Mouse (Mus musculus) retina, postnatal 1 day (tissue): ENCODE measurements around the gene Banp.
A peak's percentile ranks its signal among the peaks of the same experiment; 100 is the strongest.

Source experiments
- DNase-seq: peaks from one replicate; pipeline ENCODE4 v3.0.0-alpha.2; 2012

Banp gene

DNA sequence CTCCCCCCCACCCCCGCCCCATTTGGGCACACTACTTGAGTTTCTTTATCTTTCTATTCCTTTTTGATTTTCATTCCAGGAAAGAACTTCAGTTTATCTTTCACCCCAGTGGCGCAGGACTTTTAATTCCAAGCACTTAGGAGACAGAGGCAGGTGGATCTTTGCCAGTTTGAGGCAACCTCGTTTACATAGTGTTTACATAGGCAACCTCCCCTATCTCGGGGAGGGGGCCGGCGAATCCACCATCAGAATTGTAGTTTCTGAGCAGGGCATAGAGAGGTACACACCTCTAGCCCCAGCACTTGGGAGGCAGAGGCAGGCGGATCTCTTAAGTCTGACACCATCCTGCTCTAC is 2.1 kb downstream of the Banp start:
- no peak for DNase-seq

DNA sequence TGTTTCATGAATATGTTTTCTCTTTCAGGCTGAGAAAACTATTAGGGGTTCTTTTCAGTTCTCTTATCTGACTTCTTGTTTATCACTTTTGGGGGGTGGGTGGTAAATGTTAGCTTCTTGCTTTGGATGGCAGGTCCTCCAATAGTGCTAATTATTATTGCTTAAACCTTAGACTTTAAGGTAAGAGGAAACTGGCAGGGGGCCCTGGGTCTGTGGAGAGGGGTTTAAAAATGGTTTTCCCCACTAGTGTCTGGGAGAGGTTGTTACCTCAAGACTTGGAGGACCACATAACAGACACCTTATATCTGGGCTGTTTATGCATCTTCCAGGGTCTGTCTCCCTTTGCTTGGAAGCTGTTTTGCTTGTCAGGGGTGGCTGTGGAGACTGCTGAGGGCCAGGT is 2.6 kb downstream of the Banp start:
- no peak for DNase-seq

DNA sequence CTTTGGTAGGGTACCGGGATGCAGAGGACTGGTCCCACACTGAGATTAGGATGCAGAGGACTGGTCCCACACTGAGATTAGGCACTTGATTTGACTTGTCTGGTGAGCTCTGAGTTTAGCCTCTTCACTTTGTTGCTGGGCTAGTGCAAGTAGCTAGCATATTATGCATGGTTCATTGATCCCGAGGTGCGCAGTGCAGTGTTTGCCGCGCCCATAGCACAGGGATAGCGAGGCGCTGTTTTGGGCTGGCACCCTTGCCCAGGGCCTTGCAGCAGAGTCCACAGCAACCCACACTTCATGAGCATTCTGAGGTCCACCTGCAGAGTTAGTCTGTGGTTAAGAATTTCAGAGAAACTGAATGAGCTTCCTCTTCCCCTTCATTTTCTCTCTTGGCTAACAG is 3.2 kb downstream of the Banp start:
- DNase-seq: peak; percentile 20

DNA sequence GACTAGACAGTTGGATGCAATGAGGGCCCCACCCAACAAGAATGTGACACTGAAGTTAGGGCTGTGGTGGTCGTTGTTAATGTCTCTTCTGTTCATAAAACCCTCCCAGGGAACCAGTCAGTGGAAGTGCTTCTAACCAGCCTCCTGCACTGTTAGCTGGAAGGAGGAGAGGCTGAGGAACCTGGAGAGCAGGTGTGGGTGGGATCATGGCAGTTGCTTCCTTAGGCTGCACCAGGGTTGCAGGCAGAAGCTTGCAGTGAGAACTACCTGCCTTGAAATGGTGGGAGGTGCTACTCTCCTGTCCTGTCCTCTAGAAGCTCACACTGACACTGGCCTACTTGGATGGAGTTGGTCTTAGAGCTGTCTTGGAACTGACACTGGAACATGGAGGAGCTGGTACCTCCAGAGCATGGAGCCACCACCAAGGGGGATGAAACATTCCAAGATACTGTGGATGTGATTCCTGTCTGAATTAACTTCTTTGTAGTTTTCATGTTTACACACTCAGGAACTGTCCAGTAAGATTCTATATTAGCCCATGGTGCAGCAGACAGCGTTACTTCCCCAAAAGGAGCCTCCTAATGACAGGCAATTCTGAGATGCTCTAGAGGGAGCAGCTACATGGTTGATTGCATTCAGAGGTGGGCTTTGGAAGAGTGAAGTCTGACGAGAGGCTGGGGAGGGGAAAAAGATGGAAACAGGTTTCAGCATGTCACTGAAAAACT is 4.4 kb downstream of the Banp start:
- no peak for DNase-seq

DNA sequence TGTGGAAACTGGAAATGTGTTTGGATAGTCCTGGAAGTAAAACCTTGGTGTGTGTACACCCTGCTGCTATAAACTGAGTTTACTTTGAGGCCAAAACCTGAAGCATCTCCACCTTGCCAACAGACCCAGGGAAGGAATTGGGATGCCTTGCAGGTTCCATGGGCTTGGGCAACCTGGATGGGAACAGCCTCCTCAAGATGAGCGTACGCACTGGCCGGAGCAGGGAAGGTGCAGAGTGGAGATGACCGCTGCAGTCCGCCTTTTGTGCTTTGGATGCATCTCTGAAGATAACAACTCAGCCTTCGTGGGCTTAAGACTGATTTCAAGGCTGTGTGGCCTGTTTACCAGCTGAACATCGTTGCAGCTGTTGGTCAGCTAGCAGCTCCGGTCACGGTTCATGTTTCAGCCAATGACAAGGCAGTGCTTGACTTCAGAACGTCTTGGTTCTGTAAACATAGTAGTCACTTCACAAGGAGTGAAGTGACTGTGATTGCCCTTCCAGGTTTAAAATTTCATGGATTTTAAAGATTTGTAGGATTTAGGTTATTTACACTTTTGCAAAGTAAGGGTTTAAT is 5.5 kb downstream of the Banp start:
- no peak for DNase-seq

DNA sequence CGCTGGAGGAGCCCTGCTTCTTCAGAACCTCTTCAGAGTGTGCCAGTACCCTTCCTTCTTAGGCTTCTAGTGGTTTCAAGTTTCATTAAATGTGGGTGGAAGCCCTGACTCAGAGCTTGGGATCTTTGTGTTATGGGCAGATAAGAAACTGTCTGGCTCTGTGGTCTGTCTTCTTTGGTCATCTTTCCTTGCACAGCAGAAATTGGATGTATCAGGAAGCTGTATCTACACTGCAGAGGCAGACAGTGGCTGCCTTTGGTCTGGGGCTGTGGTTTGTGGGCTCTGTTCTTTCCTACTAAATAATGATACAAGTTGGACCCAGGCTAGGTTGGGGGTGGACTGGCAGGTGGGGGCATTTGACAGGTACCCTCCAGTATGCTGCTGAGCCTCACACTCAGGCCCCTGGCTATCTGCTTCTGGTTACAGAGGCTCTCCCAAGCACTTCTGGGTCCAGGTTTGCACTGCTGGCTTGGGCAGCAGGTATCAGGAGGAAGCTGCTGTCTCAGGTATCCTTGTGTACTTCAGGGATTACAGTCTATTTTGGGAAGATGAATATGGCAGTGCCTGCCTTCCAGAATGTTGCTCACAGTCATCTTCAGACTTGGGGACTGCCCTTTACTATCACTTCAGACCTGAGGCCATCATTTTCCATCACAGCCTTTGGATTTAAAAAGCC is 6.4 kb downstream of the Banp start:
- DNase-seq: no peak

DNA sequence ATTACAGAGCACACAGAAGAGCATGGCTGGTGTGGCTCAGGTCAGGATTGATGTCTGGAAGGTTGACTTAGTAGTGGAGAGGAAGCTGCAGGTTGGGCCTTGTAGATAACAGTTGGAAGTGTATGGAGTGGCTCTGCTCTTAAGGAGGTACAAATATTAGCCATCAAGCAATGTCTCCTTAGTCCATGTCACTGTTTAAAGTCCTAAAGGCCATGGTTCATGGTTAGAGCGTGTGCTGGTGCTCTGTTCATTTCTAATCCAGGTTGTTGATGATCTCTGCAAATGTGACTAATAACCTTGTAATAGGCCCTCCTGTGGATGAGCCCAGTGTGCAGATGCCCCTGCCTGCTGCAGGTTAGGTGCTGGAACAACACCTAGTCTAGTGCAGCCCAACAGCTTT is 8.8 kb downstream of the Banp start:
- DNase-seq: no peak

DNA sequence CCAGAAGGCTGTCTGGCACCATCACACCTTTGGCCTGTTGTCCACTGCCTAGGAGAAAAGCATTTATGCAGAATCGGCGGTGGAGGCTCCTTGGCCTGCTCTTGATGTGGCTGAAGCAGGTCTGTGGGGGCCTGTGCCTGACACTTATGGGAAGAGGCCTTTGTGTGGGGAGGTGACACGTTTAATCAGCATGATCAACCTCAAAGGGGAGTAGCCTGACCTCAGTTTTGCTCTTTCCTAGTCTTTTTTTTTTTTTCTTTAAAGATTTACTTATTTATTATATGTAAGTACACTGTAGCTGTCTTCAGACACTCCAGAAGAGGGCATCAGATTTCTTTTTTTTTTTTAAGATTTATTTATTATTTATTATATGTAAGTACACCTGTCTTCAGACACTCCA is 13.3 kb downstream of the Banp start:
- DNase-seq: no peak

DNA sequence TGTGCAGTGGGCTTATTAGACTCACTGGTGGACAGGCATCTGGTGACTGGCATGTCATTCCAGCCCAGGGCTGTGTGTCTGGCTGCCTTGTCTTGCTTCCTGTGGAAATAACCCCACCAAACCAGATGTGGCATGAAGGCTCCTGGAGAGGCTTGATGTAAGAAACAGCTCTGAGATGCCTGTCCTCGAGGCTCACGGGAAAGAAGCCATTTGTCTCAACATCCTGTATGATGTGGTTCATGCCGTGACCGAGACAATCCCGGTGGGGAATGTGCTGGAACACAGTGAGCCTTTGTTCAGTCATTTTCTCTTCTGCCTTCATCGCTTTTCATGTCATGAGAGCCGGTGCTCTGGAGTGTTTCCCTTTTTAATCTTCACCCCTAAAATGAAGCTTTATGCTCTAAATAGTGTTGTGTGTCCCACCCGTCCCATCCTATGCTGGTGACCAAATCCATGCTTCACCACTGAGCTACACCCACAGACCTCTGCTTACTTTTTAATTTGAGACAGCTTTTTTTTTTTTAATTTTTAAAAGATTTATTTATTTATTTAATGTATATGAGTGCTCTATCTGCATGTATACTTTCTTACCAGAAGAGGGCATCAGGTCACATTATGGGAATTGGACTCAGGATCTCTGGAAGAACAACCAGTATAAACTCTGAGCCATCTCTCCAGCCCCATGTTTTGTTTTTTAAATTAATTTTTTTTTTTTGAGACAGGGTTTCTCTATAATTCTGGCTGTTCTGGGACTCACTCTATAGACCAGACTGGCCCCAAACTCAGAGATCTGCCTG is 15.4 kb downstream of the Banp start:
- DNase-seq: no peak

DNA sequence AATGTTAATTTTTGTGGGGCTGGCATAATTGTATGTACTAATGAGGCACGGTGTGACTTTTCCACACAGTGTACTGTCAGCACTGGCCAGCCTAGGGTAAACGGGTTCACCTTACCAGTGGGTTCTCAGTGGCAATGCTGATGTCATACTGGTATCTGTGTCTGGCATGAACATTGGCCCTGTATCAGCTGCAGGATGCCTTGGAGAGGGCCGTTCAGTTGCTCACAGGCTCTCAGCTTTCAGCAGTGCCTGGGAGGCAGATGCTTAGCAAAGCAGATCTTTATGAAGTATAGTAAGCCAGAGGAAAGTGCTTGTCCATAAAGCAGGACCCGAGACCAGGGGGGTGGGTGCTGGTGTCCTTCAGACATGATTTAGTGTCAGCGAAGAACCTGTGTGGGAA is 16.6 kb downstream of the Banp start:
- DNase-seq: no peak

DNA sequence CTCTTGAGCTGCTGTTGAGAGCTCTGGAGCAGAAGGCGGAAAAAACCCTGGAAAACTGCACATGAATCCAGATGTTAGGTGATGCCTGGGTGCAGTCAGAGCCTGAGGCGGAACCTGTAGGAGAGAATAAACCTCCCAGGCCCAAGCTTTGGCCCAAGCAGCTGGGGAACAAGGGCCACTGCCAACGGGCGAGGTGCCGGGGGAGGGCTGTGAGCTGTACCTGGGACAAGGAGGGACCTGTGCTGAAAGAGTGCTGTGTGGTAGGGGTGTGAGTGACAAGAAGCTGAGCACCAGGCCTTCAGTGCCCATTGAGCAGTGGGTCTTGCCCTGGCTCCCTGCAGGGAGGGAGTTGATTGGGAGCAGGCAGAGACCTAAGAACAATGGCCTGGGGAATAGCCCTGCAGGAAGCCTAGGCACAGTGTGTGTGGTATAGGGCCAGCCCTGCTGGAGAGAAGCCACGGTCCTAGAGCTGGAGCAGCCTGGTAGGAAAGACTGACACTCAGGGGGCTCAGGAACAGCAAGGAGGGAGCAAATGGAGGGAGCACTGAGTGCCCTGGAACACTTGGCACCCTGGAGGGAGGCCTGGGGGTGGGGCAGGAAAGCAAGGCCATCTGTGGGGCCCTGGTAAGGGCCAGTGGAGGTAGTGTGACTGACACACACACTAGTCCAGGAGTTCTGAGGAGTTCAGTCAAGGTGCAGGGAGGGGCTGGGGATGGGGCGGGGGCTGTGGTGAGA is 17.3 kb downstream of the Banp start:
- peak; percentile 60 for DNase-seq

DNA sequence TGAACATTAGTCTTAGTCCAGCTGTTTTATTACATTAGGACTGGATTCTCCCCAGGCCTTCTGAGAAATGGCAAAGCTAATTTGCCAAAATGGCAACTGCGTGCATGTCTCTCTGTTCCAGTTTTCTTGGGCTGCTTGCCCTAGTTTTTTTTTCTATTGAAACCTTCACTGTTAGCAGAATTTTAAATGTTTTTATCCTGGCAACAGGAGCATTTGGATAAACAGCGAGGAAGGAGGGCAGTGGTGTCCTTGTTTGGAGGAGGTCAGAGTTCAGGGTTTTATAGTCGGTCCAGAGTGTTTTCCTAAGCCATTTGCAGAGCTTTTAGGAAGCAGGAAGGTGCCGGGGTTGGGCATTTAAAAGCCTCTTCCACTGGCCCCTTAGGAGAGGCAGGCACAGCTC is 18.4 kb downstream of the Banp start:
- DNase-seq: no peak

DNA sequence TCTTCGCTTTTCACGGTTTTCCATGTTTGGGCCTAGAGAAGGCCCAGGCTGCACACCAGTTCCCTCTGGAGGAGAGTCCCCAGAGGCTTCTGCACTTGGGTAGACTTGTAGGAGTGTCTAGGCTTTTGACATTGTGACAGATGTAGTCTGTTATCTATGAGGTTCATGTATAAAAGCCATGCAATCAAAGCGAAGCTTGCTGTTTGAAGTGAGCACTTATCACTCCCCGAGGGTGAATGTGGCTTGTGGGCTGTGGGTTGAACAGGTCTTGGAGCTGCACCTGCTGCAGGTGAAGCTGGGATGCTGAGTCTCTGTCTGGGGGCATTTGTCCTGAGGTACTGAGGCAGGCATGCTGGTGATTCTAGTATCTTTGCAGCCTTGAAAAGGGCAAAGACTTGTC is 19.0 kb downstream of the Banp start:
- DNase-seq: no peak

DNA sequence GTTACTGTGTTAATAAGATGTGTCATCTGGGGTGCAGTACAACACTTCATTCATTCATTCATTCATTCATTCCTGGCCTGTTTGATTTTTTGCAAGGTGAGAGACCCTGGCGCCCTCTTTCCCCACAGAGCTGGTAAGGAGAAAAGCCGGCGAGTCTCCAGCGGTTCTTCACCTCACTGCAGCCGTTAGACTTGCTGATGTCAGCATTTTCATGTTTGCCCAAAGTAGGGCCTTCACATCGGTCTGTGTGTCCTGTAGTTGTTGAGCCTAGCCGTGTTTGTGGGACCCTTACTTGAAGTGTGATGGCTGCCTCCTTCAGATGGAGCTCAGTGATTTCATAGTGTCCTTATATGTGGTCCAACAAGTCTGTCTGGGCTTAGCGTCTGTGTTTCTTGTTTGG is 20.7 kb downstream of the Banp start:
- DNase-seq: no peak

DNA sequence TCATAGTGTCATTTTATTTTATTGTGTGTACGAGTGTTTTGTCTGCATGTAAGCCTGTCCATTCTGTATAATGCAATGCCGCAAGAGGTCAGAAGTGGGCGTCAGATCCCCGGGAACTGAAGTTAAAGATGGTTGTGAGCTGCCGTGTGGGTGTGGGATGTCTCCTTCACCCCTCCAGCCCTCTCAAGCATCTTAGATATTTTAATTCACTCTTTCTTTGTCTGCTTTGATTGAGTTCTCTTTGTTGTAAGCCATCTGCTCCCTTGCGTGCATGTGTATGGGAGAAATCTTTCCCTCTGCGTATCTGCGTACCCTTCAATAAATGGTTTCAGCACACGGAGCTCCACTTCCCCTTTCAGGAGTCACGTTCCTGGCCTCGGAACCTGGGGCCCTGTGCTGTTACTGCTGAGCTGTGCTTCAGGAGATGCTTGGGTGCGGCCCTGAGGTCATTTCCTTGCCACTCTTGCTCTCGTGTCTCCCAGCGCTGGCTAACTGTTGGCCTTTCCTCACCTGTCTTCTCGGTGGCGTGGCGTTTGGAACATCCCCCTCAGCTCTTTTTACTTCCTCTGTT is 22.0 kb downstream of the Banp start:
- no peak for DNase-seq

DNA sequence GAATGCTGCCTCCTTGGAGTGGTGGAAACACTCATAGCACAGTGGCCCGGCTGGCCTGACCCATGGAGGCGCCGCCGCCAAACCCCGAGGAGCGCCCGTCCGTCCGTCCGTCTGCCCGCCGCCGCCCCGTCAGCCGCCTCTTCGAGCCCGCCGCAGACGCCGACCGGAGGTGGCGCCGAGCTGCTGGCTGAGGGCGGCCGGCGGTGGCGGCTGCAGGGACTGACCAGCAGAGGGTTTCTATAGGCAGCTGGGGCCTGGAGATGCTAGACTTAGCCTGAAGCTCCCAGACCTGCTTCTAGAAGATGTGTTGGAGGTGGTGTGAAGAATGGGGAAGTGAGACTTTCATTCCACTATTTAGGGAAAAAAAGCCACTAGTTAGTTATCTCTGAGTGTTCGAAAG is 24.4 kb downstream of the Banp start:
- no peak for DNase-seq

DNA sequence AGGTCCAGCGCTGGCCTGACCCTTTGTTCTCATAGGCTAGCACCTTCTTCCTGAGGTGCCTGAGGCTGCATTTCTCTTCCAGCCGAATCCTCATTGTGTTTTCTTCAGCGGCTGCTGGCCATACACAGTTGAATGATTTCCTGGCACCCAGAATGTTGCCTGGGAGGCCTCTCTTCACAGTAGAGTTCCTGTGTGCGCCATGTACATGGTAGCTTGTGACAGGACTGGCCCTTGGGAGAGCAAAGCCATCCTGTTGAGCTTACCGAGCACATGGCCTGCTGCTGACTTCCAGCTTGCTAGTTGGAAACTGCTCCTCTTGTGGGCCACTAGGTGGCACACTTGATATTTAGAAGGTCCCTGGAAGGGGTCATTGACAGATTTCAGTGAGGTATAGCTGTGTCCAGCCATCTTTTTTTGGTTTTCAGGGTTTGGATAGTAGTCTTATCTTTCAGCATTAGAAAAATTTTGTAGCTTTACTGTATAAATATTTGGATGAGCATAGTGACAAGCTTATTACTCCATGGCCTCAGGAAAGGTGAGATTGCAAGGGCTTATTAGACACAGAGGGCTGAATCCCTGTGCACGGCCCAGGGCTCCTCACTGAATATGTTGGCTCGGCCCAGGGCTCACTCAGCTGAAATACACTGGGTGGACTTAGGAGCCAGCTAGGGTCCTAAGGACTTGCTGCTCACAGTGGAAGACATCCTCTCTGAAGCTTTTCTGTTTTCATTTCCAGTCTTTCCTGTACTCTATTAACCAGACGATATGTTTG is 28.5 kb downstream of the Banp start:
- peak; percentile 73 for DNase-seq

DNA sequence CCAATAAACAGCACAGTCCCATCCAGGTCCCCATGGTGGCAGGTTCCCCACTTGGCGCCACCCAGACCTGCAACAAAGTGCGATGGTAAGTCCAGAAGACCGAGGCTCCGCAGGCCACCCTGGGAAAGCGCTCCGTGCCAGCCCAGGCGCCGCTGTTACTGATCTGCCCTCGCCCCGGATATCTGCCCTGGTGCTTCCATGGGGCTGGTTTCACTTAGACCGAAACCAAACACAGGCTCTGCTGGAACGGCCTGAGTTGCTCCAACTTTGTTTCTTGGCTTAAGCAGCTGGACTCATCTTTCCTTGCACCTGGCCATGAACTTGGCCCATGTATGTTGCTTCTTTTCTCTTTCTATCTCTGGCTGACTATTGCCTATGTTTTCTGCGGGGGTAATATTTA is 29.1 kb downstream of the Banp start:
- no peak for DNase-seq

DNA sequence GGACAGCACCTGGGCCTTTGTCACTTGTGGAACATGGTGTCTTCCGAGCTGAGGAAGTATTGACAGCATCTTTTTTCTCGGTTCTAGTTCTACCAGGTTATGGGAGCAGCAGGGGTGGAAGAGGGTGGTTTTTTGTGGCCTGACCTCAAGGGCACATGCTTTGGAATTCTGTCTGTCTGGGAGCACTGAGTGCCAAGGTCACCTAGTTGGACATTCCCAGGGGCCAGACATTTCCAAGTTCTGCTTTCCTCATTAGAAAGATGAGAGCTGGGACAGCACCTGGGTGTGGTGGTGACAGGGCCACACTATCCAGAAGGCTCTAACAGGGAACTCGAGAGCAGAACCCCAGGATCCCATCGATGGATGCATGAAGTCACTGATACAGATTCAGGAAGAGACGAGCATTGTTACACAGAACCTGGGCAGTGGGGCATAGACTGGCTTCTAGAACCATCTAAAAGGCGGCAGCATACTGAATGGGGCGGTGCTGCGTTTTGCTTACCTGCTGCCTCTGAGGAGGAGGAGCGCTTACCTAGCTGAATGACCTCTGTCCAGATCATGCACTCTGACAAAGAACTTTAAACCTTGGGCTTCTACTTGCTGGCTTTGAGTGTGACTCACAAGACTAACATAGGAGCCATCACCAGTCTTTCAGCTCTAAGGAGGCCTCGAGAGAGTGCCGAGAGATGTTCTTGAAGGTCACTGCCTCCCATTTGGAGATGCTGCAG is 31.4 kb downstream of the Banp start:
- no peak for DNase-seq

DNA sequence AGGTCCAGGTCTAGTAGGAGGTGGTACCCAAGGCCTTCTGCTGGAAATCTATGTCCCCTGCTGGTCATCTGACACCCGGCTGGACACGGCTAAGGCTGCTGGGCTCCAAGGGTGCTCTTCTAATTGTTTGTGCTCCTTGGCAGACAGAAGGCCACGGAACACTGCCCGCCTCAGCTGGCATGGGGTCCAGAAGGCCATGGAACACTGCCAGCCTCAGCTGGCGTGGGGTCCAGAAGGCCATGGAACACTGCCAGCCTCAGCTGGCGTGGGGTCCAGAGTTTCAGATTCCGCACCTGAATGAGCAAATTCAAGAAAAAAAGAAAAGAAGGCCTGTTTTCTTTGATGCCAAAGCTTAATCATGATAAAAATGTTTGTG is 32.0 kb downstream of the Banp start:
- DNase-seq: no peak

DNA sequence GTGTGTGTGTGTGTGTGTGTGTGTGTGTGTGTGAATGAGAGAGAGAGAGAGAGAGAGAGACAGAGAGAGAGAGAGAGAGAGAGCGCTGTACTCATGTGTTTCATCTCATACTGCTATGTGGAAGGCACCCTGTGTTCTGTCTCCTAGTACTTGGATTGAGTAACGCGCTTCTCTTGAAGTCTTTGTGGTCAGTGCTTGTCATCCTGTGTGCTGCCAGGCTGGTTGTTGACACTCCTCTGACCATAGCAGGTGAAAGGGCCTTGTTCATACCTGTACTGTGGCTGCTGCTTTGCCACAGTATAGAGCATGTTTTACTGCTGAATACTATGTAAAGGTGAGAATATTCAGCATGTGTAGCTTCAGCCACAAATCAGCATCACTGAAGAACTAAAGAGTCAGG is 36.1 kb downstream of the Banp start:
- DNase-seq: no peak
